20 mouse cellular contexts compared by ENCODE assay signal in the genomic region with DNA sequence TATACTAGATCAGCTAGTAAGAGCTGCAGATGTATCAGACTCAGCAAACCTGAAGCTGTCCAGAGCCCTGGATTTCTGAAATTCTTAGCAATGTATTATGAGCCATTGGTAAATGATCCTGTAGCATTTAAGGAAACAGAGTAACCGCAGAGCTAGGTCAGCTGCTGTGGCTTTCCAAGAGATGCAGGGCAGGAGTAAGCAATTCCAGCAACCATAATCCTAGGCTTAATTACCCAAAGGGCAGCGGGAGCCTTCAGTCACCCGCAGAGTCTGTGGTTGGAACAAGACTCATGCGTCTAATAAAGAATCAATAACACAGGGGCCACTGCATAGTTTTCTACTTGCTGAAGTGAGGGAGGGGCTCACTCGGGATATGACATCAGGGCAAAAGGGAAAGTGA.
DNase-seq lines count a peak whose midpoint lies in the region; ATAC-seq lines count a peak whose summit lies in the region.
"Had no signal": no experiment of that assay in that cellular context is flagged by ENCODE, and none has a peak within 500 bp of the region (broad histone marks: within the 10 kb centered on the region; RNA-seq: fewer than 3 reads in every experiment).

No protein-coding gene starts in this region.

- no peaks in the 10 kb centered on the region for H3K36me3 ChIP-seq in midbrain, embryonic 11.5 days (ENCODE audit: control insufficient read depth, insufficient read depth, low read length)
- H3K36me3 ChIP-seq in midbrain, embryonic 13.5 days = no peaks in the 10 kb centered on the region
- no peaks in the 10 kb centered on the region for H3K36me3 ChIP-seq in embryonic facial prominence, embryonic 14.5 days (ENCODE audit: control insufficient read depth, insufficient read depth, low read length)
- no peaks in the 10 kb centered on the region for H3K36me3 ChIP-seq in limb, embryonic 13.5 days
- H3K36me3 ChIP-seq: embryonic facial prominence, embryonic 12.5 days; hindbrain, embryonic 15.5 days; liver, embryonic 15.5 days had no signal

- H3K9ac ChIP-seq in midbrain, embryonic 11.5 days (ENCODE audit: low read length) = no peak overlapping the region
- no peak overlapping the region for H3K9ac ChIP-seq in midbrain, embryonic 13.5 days (replicated peaks)
- H3K9ac ChIP-seq in embryonic facial prominence, embryonic 14.5 days (ENCODE audit: low read depth, low read length) = no peak overlapping the region
- no peak overlapping the region for H3K9ac ChIP-seq in limb, embryonic 13.5 days
- H3K9ac ChIP-seq: embryonic facial prominence, embryonic 12.5 days; hindbrain, embryonic 15.5 days; liver, embryonic 15.5 days had no signal

- H3K4me2 ChIP-seq in midbrain, embryonic 11.5 days = no peak overlapping the region
- H3K4me2 ChIP-seq in midbrain, embryonic 13.5 days (replicated peaks) = no peak overlapping the region
- H3K4me2 ChIP-seq in embryonic facial prominence, embryonic 14.5 days (ENCODE audit: low read depth, low read length) = peak overlapping the region; percentile 18; the same call in 1 of the 2 replicates
- peak overlapping the region; percentile 51 for H3K4me2 ChIP-seq in limb, embryonic 13.5 days (replicated peaks)
- H3K4me2 ChIP-seq: embryonic facial prominence, embryonic 12.5 days; heart, embryonic 11.5 days; hindbrain, embryonic 15.5 days; liver, embryonic 15.5 days had no signal

- DNase-seq in midbrain, embryonic 11.5 days (ENCODE audit: low spot score, missing footprints) = peak; percentile 76
- DNase-seq in embryonic facial prominence, embryonic 14.5 days (ENCODE audit: low spot score) = peak; percentile 76
- no peak for DNase-seq in adipocyte (ENCODE audit: low spot score)
- no peak for DNase-seq in kidney, adult 8-10 months
- DNase-seq: adrenal gland, postnatal 10 days; cerebellum, adult 11-12 months; cerebellum, postnatal 14 days; heart, postnatal 10 days; right cerebral cortex, postnatal 4 days had no signal

- H3K4me3 ChIP-seq in midbrain, embryonic 11.5 days (ENCODE audit: low read depth, low read length) = no peak overlapping the region
- H3K4me3 ChIP-seq in midbrain, embryonic 13.5 days (replicated peaks) = no peak overlapping the region
- no peak overlapping the region for H3K4me3 ChIP-seq in embryonic facial prominence, embryonic 14.5 days (ENCODE audit: low read depth, low read length)
- no peak overlapping the region for H3K4me3 ChIP-seq in limb, embryonic 13.5 days
- H3K4me3 ChIP-seq: embryonic facial prominence, embryonic 12.5 days; hindbrain, embryonic 15.5 days; liver, embryonic 15.5 days had no signal

- ATAC-seq in midbrain, embryonic 11.5 days (ENCODE audit: low FRiP score) = no peak
- no peak for ATAC-seq in midbrain, embryonic 13.5 days
- 0 out of 2 replicates have a peak, but pooled peaks have one; percentile 30 for ATAC-seq in embryonic facial prominence, embryonic 14.5 days (ENCODE audit: low read depth)
- peak; percentile 68 for ATAC-seq in limb, embryonic 13.5 days (ENCODE audit: low FRiP score, low read depth)
- no peak for ATAC-seq in erythroid progenitor cell, adult 5-6 weeks (replicated peaks; ENCODE audit: low FRiP score, poor library complexity, severe bottlenecking)
- ATAC-seq: intestine, postnatal 0 days; lung, postnatal 0 days; midbrain, embryonic 16.5 days had no signal

- no peaks in the 10 kb centered on the region for H3K9me3 ChIP-seq in midbrain, embryonic 11.5 days (ENCODE audit: control insufficient read depth, low read length)
- H3K9me3 ChIP-seq in midbrain, embryonic 13.5 days = no peaks in the 10 kb centered on the region
- H3K9me3 ChIP-seq in embryonic facial prominence, embryonic 14.5 days (ENCODE audit: control insufficient read depth, low read length) = no peaks in the 10 kb centered on the region
- H3K9me3 ChIP-seq in limb, embryonic 13.5 days = no peaks in the 10 kb centered on the region
- H3K9me3 ChIP-seq: embryonic facial prominence, embryonic 12.5 days; hindbrain, embryonic 15.5 days; liver, embryonic 15.5 days had no signal

- WGBS in midbrain, embryonic 11.5 days = 42% methylated on average over 5 of the region's 5 CpGs
- WGBS in midbrain, embryonic 13.5 days = 37% methylated on average over 5 of the region's 5 CpGs
- 21% methylated on average over 5 of the region's 5 CpGs for WGBS in embryonic facial prominence, embryonic 14.5 days
- 9% methylated on average over 5 of the region's 5 CpGs for WGBS in limb, embryonic 13.5 days

- H3K27ac ChIP-seq in midbrain, embryonic 11.5 days (ENCODE audit: low read depth, low read length) = no peak overlapping the region
- H3K27ac ChIP-seq in midbrain, embryonic 13.5 days = no peak overlapping the region
- no peak overlapping the region for H3K27ac ChIP-seq in embryonic facial prominence, embryonic 14.5 days (replicated peaks; ENCODE audit: low read depth, low read length)
- H3K27ac ChIP-seq in limb, embryonic 13.5 days = no peak overlapping the region
- H3K27ac ChIP-seq: embryonic facial prominence, embryonic 12.5 days; hindbrain, embryonic 15.5 days; liver, embryonic 15.5 days; stomach, postnatal 0 days had no signal

- H3K4me1 ChIP-seq in midbrain, embryonic 11.5 days (ENCODE audit: control insufficient read depth, insufficient read depth, low read length) = no peaks in the 10 kb centered on the region
- H3K4me1 ChIP-seq in midbrain, embryonic 13.5 days (replicated peaks) = 0 out of 2 replicates have a peak, but pooled peaks cover 4% of the 10 kb centered on the region
- peaks cover 10% of the 10 kb centered on the region for H3K4me1 ChIP-seq in embryonic facial prominence, embryonic 14.5 days (ENCODE audit: control insufficient read depth, insufficient read depth, low read length)
- H3K4me1 ChIP-seq in limb, embryonic 13.5 days = peaks cover 14% of the 10 kb centered on the region; the same call in 1 of the 2 replicates
- H3K4me1 ChIP-seq: hindbrain, embryonic 15.5 days; liver, embryonic 15.5 days had no signal

- H3K27me3 ChIP-seq in midbrain, embryonic 11.5 days (ENCODE audit: control insufficient read depth, insufficient read depth, low read length) = no peaks in the 10 kb centered on the region
- no peaks in the 10 kb centered on the region for H3K27me3 ChIP-seq in midbrain, embryonic 13.5 days
- no peaks in the 10 kb centered on the region for H3K27me3 ChIP-seq in embryonic facial prominence, embryonic 14.5 days (replicated peaks; ENCODE audit: control insufficient read depth, insufficient read depth, low read length)
- no peaks in the 10 kb centered on the region for H3K27me3 ChIP-seq in limb, embryonic 13.5 days
- H3K27me3 ChIP-seq: embryonic facial prominence, embryonic 12.5 days; hindbrain, embryonic 15.5 days; liver, embryonic 15.5 days had no signal

Comparison
In these comparisons a context has a peak if more than half of its experiments do, and no peak if none do; other contexts are left out.
1. ATAC-seq: peak in embryonic facial prominence, embryonic 14.5 days (single experiment) and limb, embryonic 13.5 days (single experiment); none in midbrain, embryonic 11.5 days (single experiment), midbrain, embryonic 13.5 days (single experiment) and erythroid progenitor cell, adult 5-6 weeks (single experiment).
2. DNase-seq: peak in midbrain, embryonic 11.5 days (single experiment) and embryonic facial prominence, embryonic 14.5 days (single experiment); none in adipocyte (single experiment) and kidney, adult 8-10 months (0 of 2).
3. H3K4me2 ChIP-seq: peak in embryonic facial prominence, embryonic 14.5 days (single experiment) and limb, embryonic 13.5 days (single experiment); none in midbrain, embryonic 11.5 days (single experiment) and midbrain, embryonic 13.5 days (single experiment).